Mouse (Mus musculus): ENCODE measurements at regions not wholly inside any gene's neighbourhood (a gene's known extent, or its start where the extent isn't known, plus 50 kb on each side); places are given as distances from the start of the nearest gene placed in this dataset.

DNA sequence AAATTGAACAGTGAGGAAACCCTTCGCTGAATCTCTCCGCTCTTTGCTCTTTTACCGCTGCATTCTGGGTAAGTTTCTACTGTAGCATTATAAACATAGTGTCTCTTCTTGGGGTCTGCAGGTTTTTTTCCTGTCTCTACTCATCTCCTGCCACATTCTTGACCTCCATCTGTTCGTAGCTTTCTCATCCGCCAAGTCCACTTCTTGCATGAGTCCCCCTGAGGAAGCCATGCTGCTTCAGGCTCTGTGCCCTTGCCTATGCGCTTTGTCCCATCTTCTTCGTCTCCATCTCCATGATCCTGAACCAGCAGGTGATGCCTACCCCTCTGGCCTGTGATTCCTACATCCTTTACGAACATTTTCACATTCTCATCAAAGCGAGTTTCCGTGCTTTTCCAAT, 60.0 kb upstream of the 4930583I09Rik start:
- no peaks in the 10 kb centered on the region for H3K36me3 ChIP-seq
- H3K4me3 ChIP-seq: no peak overlapping the region
- 0 out of 2 replicates have a peak, but pooled peaks cover 3% of the 10 kb centered on the region for H3K4me1 ChIP-seq (replicated peaks)
- WGBS: 98% methylated on average over 10 of the region's 10 CpGs
- H3K27ac ChIP-seq: no peak overlapping the region
- H3K27me3 ChIP-seq (ENCODE audit: insufficient read depth, poor library complexity, severe bottlenecking): no peaks in the 10 kb centered on the region
- no peaks in the 10 kb centered on the region for H3K9me3 ChIP-seq
- no peak for DNase-seq (ENCODE audit: low spot score)

DNA sequence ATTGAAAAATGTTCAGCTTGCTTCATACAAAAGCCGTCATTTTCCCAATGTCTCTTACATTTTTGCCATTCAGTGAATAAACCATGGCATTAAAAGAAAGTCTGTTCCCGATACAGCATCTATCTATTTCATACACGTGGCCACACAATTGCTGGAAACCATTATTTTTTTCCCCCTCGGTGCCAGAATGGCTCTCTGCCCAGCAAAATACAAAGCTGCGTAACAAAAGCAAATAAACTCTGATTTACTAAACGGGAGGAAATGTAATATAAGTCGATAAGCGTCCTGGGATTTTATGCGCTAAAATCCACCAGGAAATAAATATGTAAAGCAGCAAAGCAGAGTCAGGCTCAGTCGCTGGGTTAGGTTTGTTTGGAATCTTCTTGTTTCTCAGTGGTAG, 59.6 kb upstream of the 4930583I09Rik start:
- WGBS: 91% methylated on average over 10 of the region's 10 CpGs
- Histone ChIP-seq H3K36me3 (no peaks in the 10 kb centered on the region), H3K27ac (no peak overlapping the region), H3K4me1 (replicated peaks) (0 out of 2 replicates have a peak, but pooled peaks cover 3% of the 10 kb centered on the region), H3K9me3 (no peaks in the 10 kb centered on the region), H3K4me3 (no peak overlapping the region), H3K27me3 (ENCODE audit: insufficient read depth, poor library complexity, severe bottlenecking) (no peaks in the 10 kb centered on the region)
- no peak for DNase-seq (ENCODE audit: low spot score)

DNA sequence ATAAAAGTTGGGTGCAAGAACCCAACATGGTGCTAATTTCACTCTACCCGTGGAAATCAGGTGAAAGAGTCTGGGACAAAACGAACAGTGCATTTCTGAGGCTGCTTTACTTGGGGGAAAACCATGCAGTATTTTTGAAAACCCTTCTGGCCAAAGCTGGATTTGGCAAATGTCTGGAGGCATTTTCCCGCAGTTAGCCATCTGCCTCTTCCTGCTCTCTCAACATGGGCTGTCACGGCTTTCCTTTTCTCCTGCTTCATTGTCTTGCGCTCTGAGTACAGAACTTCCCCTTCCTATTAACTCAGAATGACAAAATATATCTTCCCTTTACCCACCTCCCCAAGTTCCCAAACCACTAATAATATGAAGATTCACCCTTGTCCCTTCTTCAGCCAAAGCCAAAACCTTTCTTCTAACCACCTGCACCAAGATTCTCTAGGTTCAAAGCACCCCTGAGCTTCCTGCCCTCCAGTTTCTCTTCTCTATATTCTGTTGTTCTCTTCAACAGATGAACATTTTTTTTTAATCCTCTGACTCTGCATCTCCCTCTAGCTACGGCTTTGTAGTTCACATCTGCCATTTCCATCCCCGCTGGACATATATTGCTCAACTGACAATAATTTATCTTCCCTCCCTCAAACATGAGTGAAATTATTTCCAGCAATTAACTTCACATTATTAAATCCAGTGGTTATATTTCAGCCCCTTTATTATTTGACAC, 57.5 kb upstream of the 4930583I09Rik start:
- H3K4me1 ChIP-seq (replicated peaks): 0 out of 2 replicates have a peak, but pooled peaks cover 3% of the 10 kb centered on the region
- 88% methylated on average over 7 of the region's 7 CpGs for WGBS
- no peak overlapping the region for H3K27ac ChIP-seq
- H3K9me3 ChIP-seq: no peaks in the 10 kb centered on the region
- no peak for DNase-seq (ENCODE audit: low spot score)
- H3K36me3 ChIP-seq: no peaks in the 10 kb centered on the region
- H3K4me3 ChIP-seq: no peak overlapping the region
- H3K27me3 ChIP-seq (ENCODE audit: insufficient read depth, poor library complexity, severe bottlenecking): no peaks in the 10 kb centered on the region

Measured in hindbrain, embryonic 10.5 days (tissue).